Mouse (Mus musculus) layer of hippocampus, adult 9-10 months (tissue): Measurements from ENCODE around the gene Gm11060.
A peak's percentile ranks its signal among the peaks of the same experiment; 100 is the strongest.

Source experiments
- DNase-seq: peaks from one replicate; pipeline ENCODE4 v3.0.0; 2022; ENCODE audit warnings: low spot score

Gm11060 gene

DNA sequence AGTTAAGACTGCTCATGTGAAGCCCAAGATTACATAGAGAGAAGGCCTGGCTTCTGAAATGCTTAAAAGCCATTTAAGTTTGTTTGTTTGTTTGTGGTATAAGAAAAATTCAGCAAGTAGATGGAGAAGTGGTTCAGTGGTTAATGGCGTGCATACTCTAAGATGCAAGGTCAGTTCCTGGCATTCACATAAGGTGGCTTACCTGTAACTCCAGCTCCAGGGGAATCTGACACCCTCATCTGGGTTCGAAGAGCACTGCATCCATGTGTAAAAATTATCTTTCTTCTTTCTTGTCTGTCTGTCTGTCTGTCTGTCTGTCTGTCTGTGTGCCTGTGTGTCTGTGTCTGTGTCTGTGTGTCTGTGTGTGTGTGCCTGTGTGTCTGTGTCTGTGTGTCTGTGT, at the start of gene Gm11060:
Gene Gm11060 (plus strand): TSS at position 301 of the 400 bp plus-strand sequence.
- DNase-seq: no peak

DNA sequence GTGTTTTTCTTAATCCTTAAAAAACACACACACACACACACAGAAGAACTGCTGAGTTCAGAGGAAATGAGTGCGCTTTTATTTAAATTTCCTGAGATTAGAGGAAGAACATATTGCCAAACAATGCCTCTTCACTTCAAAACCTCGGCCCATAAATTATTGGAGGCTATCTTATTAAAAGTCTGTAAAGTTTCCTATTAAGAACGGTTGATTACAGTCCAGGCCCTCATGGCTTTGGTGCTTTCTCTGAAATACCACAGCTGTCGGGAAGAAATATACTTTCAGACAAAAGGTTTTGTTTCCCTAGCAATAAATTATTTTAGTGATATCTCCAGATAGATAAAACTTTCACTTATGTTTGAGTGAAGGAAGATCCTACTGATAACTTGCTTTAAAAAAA, 48.7 kb upstream of the Gm11060 start:
- no peak for DNase-seq

DNA sequence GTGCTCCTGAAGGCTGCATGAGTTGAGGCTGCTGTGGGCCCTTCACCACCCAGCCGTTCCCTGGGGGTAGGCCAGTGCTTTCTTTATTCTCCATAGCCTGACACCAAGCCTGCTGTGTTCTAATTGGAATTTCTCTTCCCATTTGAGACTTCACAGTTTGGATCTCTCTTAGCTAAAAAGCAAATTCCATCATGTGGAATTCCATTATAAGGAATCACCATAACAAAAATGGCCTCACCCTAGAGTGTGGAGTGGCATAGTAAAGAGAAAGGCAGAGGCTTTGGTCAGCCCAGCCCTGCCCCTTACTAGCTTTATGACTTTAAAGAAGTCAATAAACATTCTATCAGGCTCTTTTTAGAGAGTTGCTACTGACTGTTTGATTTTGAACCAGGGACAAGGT, 43.5 kb upstream of the Gm11060 start:
- no peak for DNase-seq

- no peak for DNase-seq
These were observed 36.3 kb upstream of the Gm11060 start for GRCm38 (mm10) chr2:105055529-105055928.

GRCm38 (mm10) chr2:105058577-105059116, 33.2 kb upstream of the Gm11060 start:
- no peak for DNase-seq

DNA sequence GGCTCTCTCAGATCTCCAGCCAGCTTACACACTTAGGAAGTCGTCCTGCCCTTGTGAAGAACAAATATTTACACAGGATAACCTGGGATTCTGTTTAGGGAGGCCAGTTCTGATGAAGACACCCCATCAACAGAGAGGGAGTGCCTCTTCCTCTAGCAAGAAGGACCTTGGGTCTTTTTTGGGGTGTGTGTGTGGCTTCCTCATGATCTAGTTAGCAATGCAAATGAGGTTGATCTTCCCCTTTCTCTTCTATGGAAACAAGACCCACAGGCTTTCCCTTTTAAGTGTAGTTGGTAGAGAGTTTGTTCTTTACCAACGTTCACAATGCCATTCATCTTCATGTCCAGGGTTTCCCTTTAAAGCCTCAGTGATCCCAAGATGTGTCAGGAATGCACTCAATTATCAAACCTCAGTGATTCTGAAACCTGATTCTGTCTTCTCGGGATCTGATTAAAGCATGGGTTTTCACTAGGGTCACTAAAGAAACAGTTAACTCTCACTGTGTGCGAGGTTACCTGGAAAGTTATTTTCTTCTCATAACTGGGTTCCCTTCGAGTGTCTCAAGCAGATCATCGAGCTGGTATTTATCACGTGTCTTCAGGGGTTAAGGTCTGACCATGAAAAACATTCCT, 29.0 kb upstream of the Gm11060 start:
- DNase-seq: no peak

DNA sequence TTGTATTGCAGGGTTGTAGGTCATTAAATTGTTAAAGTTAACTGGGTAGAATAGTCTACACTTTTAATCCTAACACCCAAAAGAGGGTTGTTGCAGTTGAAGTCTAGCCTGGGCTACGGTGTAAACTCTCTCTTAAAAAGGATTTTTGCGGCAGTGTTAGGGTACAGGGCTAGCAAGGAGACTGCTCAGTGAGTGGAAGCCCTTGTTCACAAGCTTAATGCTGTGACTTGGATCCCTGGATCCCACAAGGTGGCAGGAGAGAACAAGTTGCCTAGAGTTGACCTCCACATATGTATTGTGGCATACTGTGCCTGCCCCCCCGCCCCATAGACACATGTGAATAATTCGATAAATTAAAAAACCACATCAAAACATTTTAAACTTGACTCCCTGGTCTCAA, 19.3 kb upstream of the Gm11060 start:
- no peak for DNase-seq

DNA sequence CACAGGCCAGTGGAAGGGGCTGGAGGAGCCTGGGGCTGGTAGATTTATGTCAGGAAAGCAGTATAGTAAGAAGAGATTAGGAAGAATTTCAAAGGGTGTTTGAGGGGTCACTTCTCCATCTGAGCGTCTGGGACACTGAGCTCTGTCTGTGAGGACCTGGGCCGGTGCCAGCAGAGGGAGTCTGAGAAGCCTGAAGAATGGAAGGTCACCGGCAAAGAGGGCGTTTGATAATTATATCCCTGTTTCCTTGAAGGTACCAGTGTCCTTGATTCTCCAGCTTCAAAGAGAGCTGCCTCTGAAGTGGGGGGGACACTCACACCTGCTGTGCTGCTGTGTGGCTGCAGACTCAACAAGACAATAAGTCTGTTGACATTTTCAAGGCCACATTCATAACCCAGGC, 17.6 kb upstream of the Gm11060 start:
- no peak for DNase-seq

- DNase-seq: no peak
These were observed 16.0 kb upstream of the Gm11060 start for GRCm38 (mm10) chr2:105075809-105076208.

DNA sequence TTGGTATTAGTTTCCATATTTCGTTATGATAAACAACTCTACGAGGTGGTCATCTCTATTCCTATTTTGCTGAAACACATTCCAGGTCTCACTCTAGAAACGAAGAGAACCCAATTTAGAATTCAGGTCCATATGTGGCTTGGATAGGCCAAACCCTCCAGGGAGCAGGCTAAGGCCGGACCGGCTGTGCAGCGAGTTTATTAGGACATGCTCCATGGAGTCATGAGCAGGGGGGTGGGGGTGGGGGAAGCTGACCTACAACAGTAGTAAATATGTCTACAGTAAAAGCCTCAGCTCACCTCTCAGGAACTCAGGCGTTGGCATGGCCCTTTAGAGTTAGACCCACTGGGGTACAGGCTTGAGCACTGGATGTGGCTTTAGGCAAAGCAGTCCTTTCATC, 14.7 kb upstream of the Gm11060 start:
- no peak for DNase-seq

DNA sequence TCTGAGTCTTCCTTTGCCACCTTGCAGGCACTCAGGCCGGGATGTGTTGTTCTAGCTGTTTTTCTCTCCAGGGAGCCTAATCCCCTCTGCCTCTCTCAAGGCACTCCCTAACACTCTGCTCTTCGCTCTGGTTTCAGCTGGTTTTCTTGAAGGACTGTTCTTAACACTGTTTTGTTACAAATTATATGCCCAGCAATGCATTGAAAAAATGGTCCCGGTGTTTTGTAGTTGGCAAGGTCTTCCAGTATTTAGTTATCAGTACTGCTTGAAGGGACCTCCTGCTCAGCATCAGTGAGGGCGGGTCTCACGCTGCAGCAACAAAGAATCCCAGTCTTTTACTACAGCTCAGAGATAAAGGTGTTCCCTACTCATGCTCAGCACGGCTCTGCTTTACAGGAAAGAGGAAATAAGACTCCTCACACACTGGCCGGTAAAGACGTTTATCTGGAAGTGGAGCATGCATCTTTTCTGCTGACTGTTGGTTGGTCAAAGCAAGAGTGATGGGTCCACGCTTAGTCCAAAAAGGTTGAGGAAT, 9.5 kb upstream of the Gm11060 start:
- DNase-seq: no peak

- DNase-seq: no peak
These were observed 7.8 kb upstream of the Gm11060 start for GRCm38 (mm10) chr2:105084035-105084434.

DNA sequence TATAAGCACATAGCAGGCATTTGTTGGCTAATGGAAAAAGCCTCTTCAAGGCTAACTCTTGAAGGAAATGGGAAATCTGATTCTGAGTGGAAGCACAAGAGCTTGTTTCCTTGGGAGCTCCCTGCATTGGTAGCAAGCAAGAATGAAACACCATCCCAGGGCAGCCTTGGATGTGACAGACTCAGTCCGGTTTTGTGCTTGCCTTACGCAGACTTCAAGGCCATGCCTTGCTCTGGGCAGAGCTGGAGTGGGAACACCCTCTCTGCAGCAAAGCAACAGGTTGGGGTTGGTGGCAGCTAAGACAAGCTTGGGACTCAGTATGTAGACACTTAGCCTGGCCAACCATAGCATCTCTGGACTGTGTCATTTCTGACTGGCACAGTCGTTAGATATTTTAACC, 5.7 kb upstream of the Gm11060 start:
- no peak for DNase-seq

DNA sequence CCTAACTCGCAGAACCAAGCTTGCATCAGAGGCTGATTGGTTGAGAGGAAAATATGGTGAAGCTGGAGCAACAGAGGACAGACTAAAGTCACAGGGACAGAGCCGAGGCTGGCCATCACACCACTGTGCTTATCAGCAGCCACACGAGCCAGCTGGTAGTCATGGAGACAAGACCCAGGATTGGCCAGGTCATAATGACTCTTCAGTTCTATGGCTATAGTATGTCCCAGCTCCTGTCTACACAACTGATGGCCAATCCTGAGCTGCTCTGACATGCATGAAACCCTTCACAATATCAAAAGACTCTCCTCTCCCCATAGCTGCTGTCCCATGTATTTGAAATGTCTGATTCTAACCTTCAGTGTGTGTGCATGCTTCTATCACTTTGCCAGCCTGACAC, 3.8 kb upstream of the Gm11060 start:
- no peak for DNase-seq

GRCm38 (mm10) chr2:105089083-105089482, 2.7 kb upstream of the Gm11060 start:
- no peak for DNase-seq

GRCm38 (mm10) chr2:105089581-105090508, 2.0 kb upstream of the Gm11060 start:
- DNase-seq: no peak

- no peak for DNase-seq
These were observed 827 bp upstream of the Gm11060 start for GRCm38 (mm10) chr2:105090991-105091390.

DNA sequence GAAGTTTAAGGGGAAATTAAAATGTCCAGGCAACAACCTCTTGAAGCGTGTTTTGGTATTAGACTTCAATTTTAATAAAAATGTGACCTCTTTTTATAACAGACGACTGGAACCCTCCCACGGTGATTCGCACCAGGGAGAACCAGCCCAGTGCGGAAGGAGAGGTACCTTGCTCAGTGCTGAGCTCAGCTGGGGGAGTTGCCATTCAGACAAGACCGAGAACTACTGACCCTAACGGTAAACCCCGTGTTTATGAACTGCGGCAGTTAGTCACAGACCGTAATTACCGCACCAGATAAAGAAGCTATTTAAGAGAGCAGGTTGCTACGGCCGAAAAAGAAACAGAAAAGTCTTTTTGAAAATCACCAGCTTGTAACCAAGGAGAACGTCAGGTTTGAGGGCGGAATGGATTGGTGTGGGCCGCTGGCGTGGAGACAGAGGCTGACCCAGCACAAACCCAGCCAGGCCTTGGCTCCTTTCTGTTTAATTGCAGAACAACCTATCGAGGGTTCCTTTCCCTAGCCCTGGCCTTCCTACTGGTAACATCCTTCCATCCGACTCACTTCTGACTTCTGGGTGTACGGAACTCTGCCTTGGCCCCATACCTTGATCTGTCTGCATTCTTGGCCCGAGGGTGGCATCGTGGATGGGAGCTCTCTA, 5.6 kb downstream of the Gm11060 start:
- no peak for DNase-seq

DNA sequence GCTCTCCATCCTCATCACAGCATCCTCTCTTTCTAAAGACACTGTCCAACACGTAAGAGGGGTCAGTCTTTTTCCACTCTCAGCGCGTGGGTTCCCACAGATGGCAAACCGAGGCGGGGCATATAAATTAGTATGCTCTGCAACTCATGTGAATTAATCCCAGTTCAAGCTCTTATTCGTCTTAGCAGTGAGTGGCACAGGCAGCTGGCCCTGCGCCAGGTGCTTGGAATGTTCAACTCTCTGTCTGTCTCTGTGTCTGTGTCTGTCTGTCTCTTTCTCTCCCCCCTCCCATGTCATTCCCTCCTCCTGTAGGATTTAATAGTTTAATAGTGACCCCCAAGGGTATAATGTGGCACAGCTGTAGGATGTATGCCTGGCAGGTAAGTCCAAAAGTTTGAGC, 7.6 kb downstream of the Gm11060 start:
- no peak for DNase-seq

DNA sequence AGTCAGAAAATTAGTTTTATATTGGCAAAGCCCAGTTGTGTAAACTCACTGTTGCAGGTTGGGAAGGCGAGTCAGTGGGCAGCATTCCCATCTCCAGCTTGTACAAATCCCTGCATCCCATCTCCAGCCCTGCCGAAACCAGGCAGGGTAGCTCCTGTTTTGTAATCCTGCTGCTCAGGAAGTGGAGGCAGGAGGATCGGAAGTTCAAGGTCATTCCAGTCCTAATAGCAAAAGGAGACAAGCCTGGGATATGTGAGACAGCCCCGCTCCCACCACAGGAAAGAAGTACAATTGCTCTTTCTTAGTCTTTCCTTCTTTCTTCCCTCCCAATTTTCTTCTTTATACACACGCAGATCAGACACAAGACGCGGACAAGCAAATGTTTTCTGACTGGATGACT, 8.7 kb downstream of the Gm11060 start:
- DNase-seq: no peak

GRCm38 (mm10) chr2:105108703-105109158, 16.9 kb downstream of the Gm11060 start:
- peak; percentile 59 for DNase-seq

DNA sequence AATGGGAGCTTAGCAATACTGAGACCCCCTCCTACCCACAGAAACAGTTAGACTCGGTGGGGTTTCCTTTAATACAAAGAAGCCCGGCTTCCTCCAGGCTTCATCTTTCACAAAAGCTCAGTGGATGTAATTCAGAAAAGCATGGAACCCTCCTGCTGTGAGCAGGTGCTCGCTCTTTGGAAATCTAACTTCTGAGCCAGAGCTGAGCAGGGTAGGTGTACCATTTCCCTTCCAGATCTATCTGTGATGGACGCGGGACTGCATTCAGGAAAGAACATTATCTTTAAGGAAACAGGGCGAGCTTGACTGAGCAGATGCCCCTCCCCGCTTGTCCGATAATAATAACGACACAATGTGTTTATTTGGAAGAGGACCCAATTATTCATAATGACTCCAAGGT, 22.3 kb downstream of the Gm11060 start:
- DNase-seq: no peak
